Mouse (Mus musculus): ENCODE results near the gene Klk7. TPM values are rescaled to one million over a fixed set of nuclear protein-coding genes. Genes with fewer than 3 reads are reported as not detected.

Klk7 gene
- total RNA-seq, 1 experiment from 2014 or later, result 0.10 TPM

DNA sequence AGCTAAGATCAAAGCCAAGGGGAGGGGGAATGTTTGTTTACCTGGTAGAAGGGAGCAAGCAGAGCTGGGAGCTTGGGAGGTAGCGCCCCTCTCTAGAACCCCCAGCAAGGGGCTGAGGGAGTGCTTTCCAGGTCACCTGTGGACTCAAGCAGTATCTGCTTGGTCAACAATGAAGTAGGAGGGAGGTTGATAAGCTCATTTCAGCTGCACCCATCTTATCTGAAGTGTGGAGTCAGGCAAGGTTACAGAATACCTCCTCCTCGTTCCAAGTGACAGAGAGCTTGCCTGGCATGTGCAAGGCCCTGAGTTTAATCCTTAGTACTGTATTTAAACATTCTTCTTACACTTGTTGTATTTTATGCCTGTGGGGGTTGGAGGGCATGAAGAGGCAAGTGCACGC lies 44.6 kb downstream of the Klk7 start:
- ATAC-seq (replicated peaks in 1 of 2; ENCODE audit: insufficient read depth in 1 of 2, low FRiP score in 2 of 2, low TSS enrichment in 1 of 2, low read depth in 1 of 2, poor library complexity in 2 of 2, severe bottlenecking in 2 of 2), result no peak

DNA sequence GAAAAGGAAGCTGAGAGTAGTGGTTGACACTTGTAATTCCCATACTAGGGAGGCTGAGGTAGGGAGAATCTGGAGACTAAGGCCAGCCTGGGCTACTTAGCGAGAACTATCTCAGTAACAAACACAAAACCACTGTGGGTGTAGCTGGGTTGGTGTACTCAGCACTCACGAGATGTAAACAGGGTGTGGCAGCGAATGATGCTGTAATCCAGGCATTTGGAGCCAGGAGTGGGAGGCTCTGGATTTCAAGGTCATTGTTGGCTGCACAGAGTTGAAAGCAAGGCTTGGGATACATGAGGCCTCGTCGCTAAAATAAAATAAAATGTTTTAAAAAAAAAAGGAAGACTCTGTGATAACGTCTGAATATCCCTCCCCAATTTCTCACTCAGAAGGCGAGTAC lies 45.2 kb downstream of the Klk7 start:
- no peak for ATAC-seq (replicated peaks in 1 of 2; ENCODE audit: insufficient read depth in 1 of 2, low FRiP score in 2 of 2, low TSS enrichment in 1 of 2, low read depth in 1 of 2, poor library complexity in 2 of 2, severe bottlenecking in 2 of 2)

DNA sequence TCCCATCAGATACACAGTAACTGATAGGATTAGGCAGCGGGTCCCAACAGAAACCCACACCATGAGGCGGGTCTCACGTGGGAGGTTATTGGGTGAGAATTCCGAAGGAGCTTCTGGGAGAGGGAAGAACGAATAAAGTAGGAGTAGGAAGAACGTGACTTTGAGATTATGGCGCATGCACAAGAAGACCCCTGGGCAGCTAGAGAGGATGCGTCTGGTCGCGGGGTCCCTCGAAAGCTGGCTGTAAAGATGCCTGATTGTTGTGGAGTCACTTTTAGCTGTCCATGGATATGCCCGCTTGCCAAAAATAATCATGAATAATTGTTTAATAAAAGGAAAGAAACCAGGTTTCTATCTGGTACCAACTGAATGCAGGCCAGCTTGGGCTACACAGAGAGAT lies 46.4 kb downstream of the Klk7 start:
- no peak for ATAC-seq (replicated peaks in 1 of 2; ENCODE audit: insufficient read depth in 1 of 2, low FRiP score in 2 of 2, low TSS enrichment in 1 of 2, low read depth in 1 of 2, poor library complexity in 2 of 2, severe bottlenecking in 2 of 2)

DNA sequence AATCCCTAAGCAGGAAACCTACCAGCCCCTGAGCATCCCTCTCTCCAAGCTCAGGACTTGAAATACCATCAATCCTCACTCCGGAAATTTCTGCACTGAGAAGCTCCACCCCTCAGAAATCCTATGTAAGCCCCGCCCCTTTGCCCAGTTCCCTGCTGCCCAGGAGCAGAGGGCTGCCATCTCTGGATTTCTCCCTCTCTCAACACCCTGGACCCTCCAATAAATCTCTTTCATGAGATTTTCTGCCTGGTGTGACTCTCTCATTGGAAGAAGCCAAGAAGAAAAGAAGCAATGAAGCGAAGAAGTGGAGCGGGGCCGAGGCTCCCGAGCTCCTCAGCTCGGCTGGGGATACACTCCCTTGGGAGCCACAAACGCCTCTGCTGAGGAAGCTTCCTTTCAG lies 49.3 kb downstream of the Klk7 start:
- no peak for ATAC-seq (replicated peaks in 1 of 2; ENCODE audit: insufficient read depth in 1 of 2, low FRiP score in 2 of 2, low TSS enrichment in 1 of 2, low read depth in 1 of 2, poor library complexity in 2 of 2, severe bottlenecking in 2 of 2)

Other genes starting within 250 kb of the Klk7 start
- gene Zfp658, start 249.0 kb upstream of the Klk7 start, total RNA-seq (2017), result 6.1 and 6.6 TPM in 2 replicates
- 10.9 and 15.6 TPM in 2 replicates for gene Zfp719, start 231.7 kb upstream of the Klk7 start, total RNA-seq (2017)
- not detected in 2 replicates for gene Zfp819, start 204.1 kb upstream of the Klk7 start, total RNA-seq (2017)
- gene Ceacam18, start 176.6 kb upstream of the Klk7 start, total RNA-seq (2017), result not detected in 2 replicates
- gene Siglece, start 151.1 kb upstream of the Klk7 start, total RNA-seq (2017), result 1.7 and 4.1 TPM in 2 replicates
- 6.3 and 9.8 TPM in 2 replicates for gene Ctu1, start 139.3 kb upstream of the Klk7 start, total RNA-seq (2017)
- not detected in 2 replicates for gene Klk14, start 120.9 kb upstream of the Klk7 start, total RNA-seq (2017)
- not detected in 2 replicates for gene Klk13, start 98.7 kb upstream of the Klk7 start, total RNA-seq (2017)
- gene Klk12, start 42.4 kb upstream of the Klk7 start, total RNA-seq (2017), result not detected in 2 replicates
- gene Klk11, start 36.7 kb upstream of the Klk7 start, total RNA-seq (2017), result not detected in 2 replicates
- gene Klk10, start 30.3 kb upstream of the Klk7 start, total RNA-seq (2017), result not detected in 2 replicates
- gene Klk9, start 19.4 kb upstream of the Klk7 start, total RNA-seq (2017), result not detected in 2 replicates
- gene Klk8, start 13.7 kb upstream of the Klk7 start, total RNA-seq (2017), result 45.1 and 49.5 TPM in 2 replicates
- gene Klk6, start 13.2 kb downstream of the Klk7 start, total RNA-seq (2017), result not detected in 2 replicates
- not detected in 2 replicates for gene Klk5, start 30.7 kb downstream of the Klk7 start, total RNA-seq (2017)
- gene Klk4, start 69.9 kb downstream of the Klk7 start, total RNA-seq (2017), result not detected in 2 replicates
- gene Klk15, start 122.4 kb downstream of the Klk7 start, total RNA-seq (2017), result not detected in 2 replicates
- gene Klk1b8, start 139.4 kb downstream of the Klk7 start, total RNA-seq (2017), result not detected in 2 replicates
- not detected in 2 replicates for gene Klk1b1, start 155.5 kb downstream of the Klk7 start, total RNA-seq (2017)
- gene Klk1b9, start 164.8 kb downstream of the Klk7 start, total RNA-seq (2017), result not detected in 2 replicates
- gene Klk1b11, start 184.6 kb downstream of the Klk7 start, total RNA-seq (2017), result not detected in 2 replicates
- gene Klk1b26, start 200.9 kb downstream of the Klk7 start, total RNA-seq (2017), result not detected in 2 replicates
- not detected in 2 replicates for gene Klk1b27, start 241.0 kb downstream of the Klk7 start, total RNA-seq (2017)